Mouse (Mus musculus) telencephalon, adult 2 months (tissue): ENCODE results near the gene Apoe.
A peak's percentile ranks its signal among the peaks of the same experiment; 100 is the strongest.

ENCODE experiments used
- DNase-seq: peaks from one replicate; pipeline ENCODE4 v3.0.0-alpha.2; 2011; ENCODE audit warnings: low read depth, low spot score

The Apoe gene

GRCm38 (mm10) chr7:19664955-19665841 is 33.8 kb downstream of the Apoe start, which contains the start of gene Clptm1:
Clptm1 (minus strand) TSS chr7:19665033.
- DNase-seq, result peak; percentile 98

GRCm38 (mm10) chr7:19664455-19664954 is 34.5 kb downstream of the Apoe start:
- DNase-seq, result no peak

- DNase-seq, result no peak
Measured at GRCm38 (mm10) chr7:19663940-19664339, 35.0 kb downstream of the Apoe start.

- no peak for DNase-seq
Measured at GRCm38 (mm10) chr7:19652614-19653013, 46.4 kb downstream of the Apoe start.

GRCm38 (mm10) chr7:19651063-19651786 is 47.8 kb downstream of the Apoe start:
- no peak for DNase-seq
